Mouse (Mus musculus): ENCODE results near the gene Olfr195.
"Not testable (repeated sequence)": the region's sequence is repeated elsewhere in the genome, so short reads cannot be mapped to it uniquely, and the experiment has no call there.

Gene Olfr195

DNA sequence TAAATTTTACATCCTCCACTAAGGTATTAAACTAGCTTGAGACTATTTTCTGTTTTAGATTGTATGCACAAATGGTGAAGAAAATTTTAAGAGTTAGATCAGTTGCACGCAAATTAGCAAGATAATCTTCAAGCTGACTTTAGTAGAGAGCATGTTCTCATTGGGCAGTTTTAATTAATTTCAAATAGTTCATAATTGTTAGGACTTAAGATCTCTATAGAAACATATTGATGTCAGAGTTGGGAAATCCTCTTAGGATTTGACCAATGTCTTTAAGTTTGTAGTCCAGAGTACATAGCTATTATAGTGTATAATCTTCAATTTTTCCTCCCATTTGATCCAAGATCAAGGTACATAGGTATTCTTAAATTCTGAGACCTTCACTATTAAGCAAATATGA, at the start of gene Olfr195:
Gene Olfr195, plus strand, starts transcription at position 301 of the 400 bp plus-strand sequence.
- no peak for DNase-seq (ENCODE audit: low spot score)

- no peak for DNase-seq (ENCODE audit: low spot score)
Observed at GRCm38 (mm10) chr16:59105312-59105711, 41.5 kb upstream of the Olfr195 start.

- DNase-seq (ENCODE audit: low spot score) = not testable (repeated sequence)
Observed at GRCm38 (mm10) chr16:59108522-59108921, 38.3 kb upstream of the Olfr195 start.

GRCm38 (mm10) chr16:59111781-59112180, 35.1 kb upstream of the Olfr195 start, which contains the start of gene Olfr193:
Olfr193 (minus strand) TSS chr16:59111881.
- DNase-seq (ENCODE audit: low spot score) = no peak

DNA sequence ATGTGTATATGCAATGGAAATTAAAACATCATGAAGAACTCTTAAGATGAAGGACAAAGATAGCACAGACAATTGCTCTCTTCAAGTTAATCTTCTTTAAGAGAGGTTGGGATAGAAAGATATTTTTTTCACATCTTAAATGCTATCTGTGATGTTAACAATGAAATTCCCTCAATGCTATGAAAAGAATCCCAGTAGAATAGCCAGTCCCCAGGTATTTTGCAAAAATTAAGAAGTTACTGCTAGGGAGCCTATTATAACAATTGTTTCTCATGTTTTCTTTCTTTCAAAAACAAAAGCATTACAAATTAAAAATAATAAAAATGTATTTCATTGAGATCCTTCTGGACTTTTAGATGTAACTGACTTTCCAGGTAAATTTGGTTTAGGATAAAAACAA, 25.9 kb upstream of the Olfr195 start, which contains the start of gene Olfr194:
Gene Olfr194, minus strand, starts transcription at position 101 of the 400 bp plus-strand sequence.
- DNase-seq (ENCODE audit: low spot score) = no peak

DNA sequence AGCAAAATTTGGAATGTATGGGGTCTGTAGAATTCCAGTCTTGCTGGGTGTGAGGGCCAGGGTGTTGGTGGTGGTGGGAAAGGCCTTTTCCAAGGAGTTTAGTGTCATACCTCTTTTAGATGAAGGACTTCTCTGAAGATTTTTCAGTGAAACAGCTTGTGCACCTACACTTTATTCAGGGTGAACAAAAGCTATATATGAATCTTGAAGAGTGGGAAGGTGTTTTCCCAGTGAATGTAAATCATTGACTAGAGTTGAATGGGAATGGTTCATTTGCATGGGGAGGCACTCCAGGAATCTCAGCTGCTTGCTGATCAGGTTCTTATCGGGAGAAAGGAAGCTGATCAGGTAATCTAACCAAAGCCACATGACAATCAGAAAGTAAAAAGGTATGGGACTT, 16.1 kb upstream of the Olfr195 start:
- no peak for DNase-seq (ENCODE audit: low spot score)

DNA sequence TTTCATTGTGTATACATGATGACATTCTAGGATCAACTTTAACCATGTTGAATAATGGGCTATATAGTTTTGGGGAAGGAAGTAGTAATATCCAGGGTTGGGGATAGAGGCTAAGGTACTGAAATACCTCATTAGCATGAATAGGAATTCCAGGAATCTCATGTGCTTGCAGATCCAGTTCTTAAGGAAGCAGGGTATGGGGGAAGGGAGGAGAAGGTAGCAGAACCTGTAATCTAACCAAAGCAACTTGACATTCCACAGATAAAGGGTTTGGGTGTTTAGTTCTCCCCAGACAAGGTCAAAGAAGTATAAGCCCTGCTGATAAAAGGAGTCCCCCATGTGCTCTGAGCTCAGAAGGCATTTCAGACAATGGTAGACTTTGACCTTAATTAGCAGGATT, 5.7 kb upstream of the Olfr195 start:
- no peak for DNase-seq (ENCODE audit: low spot score)

DNA sequence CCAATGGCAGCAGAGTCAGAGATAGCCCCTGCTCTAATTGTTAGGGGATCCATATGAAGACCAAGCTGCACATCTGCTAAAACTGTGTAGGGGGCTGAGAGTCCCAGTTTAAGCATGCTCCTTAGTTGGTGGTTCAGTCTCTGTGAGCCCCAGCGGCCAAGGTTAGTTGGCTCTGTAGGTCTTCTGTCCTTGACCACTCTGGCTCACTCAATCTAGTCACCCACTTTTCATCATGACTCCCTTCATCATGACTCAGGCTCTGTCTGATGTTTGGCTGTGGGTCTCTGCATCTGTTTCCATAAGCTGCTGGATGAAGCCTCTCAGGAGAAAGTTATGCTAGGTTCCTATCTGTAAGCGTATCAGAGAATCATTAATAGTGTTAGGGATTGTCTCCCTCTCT, 5.2 kb downstream of the Olfr195 start:
- DNase-seq (ENCODE audit: low spot score) = no peak

- no peak for DNase-seq (ENCODE audit: low spot score)
Observed at GRCm38 (mm10) chr16:59170354-59170753, 23.5 kb downstream of the Olfr195 start, which contains the start of gene Olfr196. Olfr196 (minus strand) TSS chr16:59170454.
